Mouse (Mus musculus) kidney, postnatal 0 days (tissue): ENCODE data around the gene Alkbh2. TPM values are rescaled to one million over a fixed set of nuclear protein-coding genes. Genes with fewer than 3 reads are reported as not detected.

Source experiments
- ATAC-seq: fragments of 200-750 bp; cut with Nextera tagmentation; replicated peaks from 2 replicates; pipeline ENCODE4 v1.8.0; 2017; ENCODE audit warnings: low read depth, moderate number of reproducible peaks, moderate TSS enrichment, moderate library complexity; ENCODE audit not compliant: low FRiP score
- DNase-seq: peaks from one replicate; pipeline ENCODE4 v3.0.0-alpha.2; 2016; ENCODE audit warnings: low spot score
- H3K27ac ChIP-seq: fragments of 300-500 bp; sonication (generic); 2 replicates; pipeline ENCODE4 v1.5.1; 2014; ENCODE audit warnings: mild to moderate bottlenecking
- H3K27me3 ChIP-seq: fragments of 300-500 bp; sonication (generic); 2 replicates; pipeline ENCODE4 v1.6.1; 2014; ENCODE audit warnings: low read length, mixed read lengths; ENCODE audit not compliant: insufficient read depth
- H3K36me3 ChIP-seq: fragments of 300-500 bp; sonication (generic); 2 replicates; pipeline ENCODE4 v1.6.1; 2014; ENCODE audit warnings: low read length, mixed read lengths; ENCODE audit not compliant: insufficient read depth
- H3K4me1 ChIP-seq: fragments of 300-500 bp; sonication (generic); replicated peaks from 2 replicates; pipeline ENCODE4 v1.6.1; 2014; ENCODE audit warnings: antibody characterized with exemption, low read length, mixed read lengths; ENCODE audit not compliant: insufficient read depth
- H3K4me2 ChIP-seq: fragments of 300-500 bp; sonication (generic); 2 replicates; pipeline ENCODE4 v1.6.1; 2014; ENCODE audit warnings: mild to moderate bottlenecking, low read length, moderate library complexity, mixed read lengths
- H3K4me3 ChIP-seq: fragments of 300-500 bp; sonication (generic); replicated peaks from 2 replicates; pipeline ENCODE4 v1.5.1; 2014; ENCODE audit warnings: low read depth, low read length
- H3K9ac ChIP-seq: fragments of 300-500 bp; sonication (generic); 2 replicates; pipeline ENCODE4 v1.6.1; 2014; ENCODE audit warnings: low read depth, low read length
- H3K9me3 ChIP-seq: fragments of 300-500 bp; sonication (generic); replicated peaks from 2 replicates; pipeline ENCODE4 v1.6.1; 2016; ENCODE audit warnings: low read length, inconsistent platforms, mixed read lengths
- CTCF ChIP-seq: IDR thresholded peaks from 2 replicates; pipeline ENCODE4 v1.5.1; 2016; ENCODE audit warnings: antibody characterized with exemption, low read depth, mild to moderate bottlenecking, moderate library complexity
- WGBS: fragments of 180-500 bp; shearing (Covaris S2); extraction: QIAGEN DNeasy Blood & Tissue Kit; methylation state at CpG from one replicate; pipeline ENCODE4 v1.1.7; 2014; 5-methylcytosine and 5-hydroxymethylcytosine counted together
- polyA plus RNA-seq: library from polyadenylated mRNA; unstranded; fragments of >200 nt; fragmentation: Nextera tagmentation; extraction: Ambion mirVana; gene quantifications from 2 replicates; pipeline ENCODE4 v1.2.1, GENCODE M21; 2015

Gene Alkbh2
- polyA plus RNA-seq, 1 experiment from 2014 or later = 12.2 TPM

- DNase-seq = no peak
- Histone ChIP-seq H3K27me3 (no peaks in the 10 kb centered on the region), H3K9me3 (no peaks in the 10 kb centered on the region), H3K4me3 (no peak overlapping the region), H3K4me2 (no peak overlapping the region), H3K27ac (no peak overlapping the region), H3K9ac (no peak overlapping the region), H3K4me1 (no peaks in the 10 kb centered on the region), H3K36me3 (no peaks in the 10 kb centered on the region)
- no peak for ATAC-seq
- peak; percentile 60 for TF ChIP-seq CTCF
- 75% methylated on average over 7 of the region's 7 CpGs for WGBS
Measured at GRCm38 (mm10) chr5:114173458-114173857, 45.4 kb upstream of the Alkbh2 start.

GRCm38 (mm10) chr5:114172936-114173335 is 44.9 kb upstream of the Alkbh2 start:
- no peaks in the 10 kb centered on the region for H3K9me3 ChIP-seq
- no peak overlapping the region for H3K4me2 ChIP-seq
- no peak for ATAC-seq
- no peak for TF ChIP-seq CTCF
- H3K27me3 ChIP-seq = no peaks in the 10 kb centered on the region
- 94% methylated on average over 3 of the region's 3 CpGs for WGBS
- no peaks in the 10 kb centered on the region for H3K36me3 ChIP-seq
- no peaks in the 10 kb centered on the region for H3K4me1 ChIP-seq
- H3K4me3 ChIP-seq = no peak overlapping the region
- H3K27ac ChIP-seq = no peak overlapping the region
- H3K9ac ChIP-seq = no peak overlapping the region
- no peak for DNase-seq

GRCm38 (mm10) chr5:114170345-114170744 is 42.3 kb upstream of the Alkbh2 start:
- no peaks in the 10 kb centered on the region for H3K27me3 ChIP-seq

GRCm38 (mm10) chr5:114163117-114163696 is 35.2 kb upstream of the Alkbh2 start:
- WGBS = 66% methylated on average over 6 of the region's 6 CpGs
- Histone ChIP-seq H3K27ac (no peak overlapping the region), H3K4me2 (no peak overlapping the region), H3K4me1 (no peaks in the 10 kb centered on the region), H3K36me3 (no peaks in the 10 kb centered on the region), H3K9me3 (no peaks in the 10 kb centered on the region), H3K27me3 (no peaks in the 10 kb centered on the region), H3K9ac (no peak overlapping the region), H3K4me3 (no peak overlapping the region)
- DNase-seq = no peak
- no peak for TF ChIP-seq CTCF
- ATAC-seq = no peak

More at GRCm38 (mm10) chr5:114170345-114170744, 42.3 kb upstream of the Alkbh2 start:
- H3K4me1 ChIP-seq = no peaks in the 10 kb centered on the region
- no peaks in the 10 kb centered on the region for H3K36me3 ChIP-seq
- H3K9me3 ChIP-seq = no peaks in the 10 kb centered on the region
- ATAC-seq = no peak
- DNase-seq = no peak
- WGBS = 87% methylated on average over 7 of the region's 7 CpGs
- H3K27ac ChIP-seq = no peak overlapping the region
- TF ChIP-seq CTCF = no peak
- no peak overlapping the region for H3K9ac ChIP-seq
- no peak overlapping the region for H3K4me2 ChIP-seq
- H3K4me3 ChIP-seq = no peak overlapping the region

- no peaks in the 10 kb centered on the region for H3K36me3 ChIP-seq
- H3K9ac ChIP-seq = no peak overlapping the region
- DNase-seq (peak; percentile 53), ATAC-seq (no peak)
- peak; percentile 44; the same call in 1 of the 2 replicates for TF ChIP-seq CTCF
- H3K27ac ChIP-seq = no peak overlapping the region
- H3K9me3 ChIP-seq = no peaks in the 10 kb centered on the region
- H3K27me3 ChIP-seq = no peaks in the 10 kb centered on the region
- no peak overlapping the region for H3K4me3 ChIP-seq
- 50% methylated on average over 12 of the region's 12 CpGs for WGBS
- no peak overlapping the region for H3K4me2 ChIP-seq
- no peaks in the 10 kb centered on the region for H3K4me1 ChIP-seq
Measured at GRCm38 (mm10) chr5:114162106-114162815, 34.2 kb upstream of the Alkbh2 start.

- H3K4me3 ChIP-seq = no peak overlapping the region
- H3K27ac ChIP-seq = no peak overlapping the region
- DNase-seq (no peak), ATAC-seq (no peak)
- no peak overlapping the region for H3K4me2 ChIP-seq
- TF ChIP-seq CTCF = no peak
- no peaks in the 10 kb centered on the region for H3K36me3 ChIP-seq
- H3K9me3 ChIP-seq = no peaks in the 10 kb centered on the region
- no peaks in the 10 kb centered on the region for H3K4me1 ChIP-seq
- 54% methylated on average over 6 of the region's 6 CpGs for WGBS
- H3K9ac ChIP-seq = no peak overlapping the region
- no peaks in the 10 kb centered on the region for H3K27me3 ChIP-seq
Measured at GRCm38 (mm10) chr5:114161424-114161823, 33.4 kb upstream of the Alkbh2 start.
